Mouse (Mus musculus) urinary bladder, adult 18-20 months (tissue): Measurements from ENCODE around the gene Ypel1.
A peak's percentile ranks its signal among the peaks of the same experiment; 100 is the strongest.

ENCODE experiments used
- DNase-seq, 2 experiments: peaks; one replicate each; pipeline ENCODE4 v3.0.0; 2022; ENCODE audit warnings: low spot score in 2 of 2, mixed read lengths in 2 of 2

Gene Ypel1

DNA sequence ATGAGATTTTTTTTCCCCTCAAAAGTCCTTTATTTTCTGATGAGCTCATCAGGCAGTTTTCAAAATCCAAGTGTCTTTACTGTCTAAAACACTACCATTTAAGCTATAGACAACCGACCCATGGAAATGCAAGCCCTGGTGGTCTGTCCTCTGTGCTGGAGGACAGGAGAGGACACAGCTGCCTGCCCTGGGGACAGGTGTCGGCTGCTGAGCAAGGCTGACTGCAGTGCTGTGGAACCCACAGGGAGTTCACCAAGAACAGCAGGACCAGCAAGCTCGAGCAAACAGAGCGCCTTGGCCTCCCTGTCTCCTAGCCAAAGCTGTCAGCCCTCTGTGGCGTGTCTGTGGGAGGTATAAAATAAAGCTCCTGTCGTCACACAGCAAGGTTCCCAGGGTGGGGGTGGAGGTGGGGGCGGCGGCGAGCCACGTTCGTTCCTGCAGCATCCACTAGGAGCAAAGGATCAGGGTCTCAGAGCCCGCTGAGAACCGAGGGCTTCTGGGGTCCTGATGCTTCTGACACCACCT, 17.2 kb downstream of the Ypel1 start:
- DNase-seq = no peak

DNA sequence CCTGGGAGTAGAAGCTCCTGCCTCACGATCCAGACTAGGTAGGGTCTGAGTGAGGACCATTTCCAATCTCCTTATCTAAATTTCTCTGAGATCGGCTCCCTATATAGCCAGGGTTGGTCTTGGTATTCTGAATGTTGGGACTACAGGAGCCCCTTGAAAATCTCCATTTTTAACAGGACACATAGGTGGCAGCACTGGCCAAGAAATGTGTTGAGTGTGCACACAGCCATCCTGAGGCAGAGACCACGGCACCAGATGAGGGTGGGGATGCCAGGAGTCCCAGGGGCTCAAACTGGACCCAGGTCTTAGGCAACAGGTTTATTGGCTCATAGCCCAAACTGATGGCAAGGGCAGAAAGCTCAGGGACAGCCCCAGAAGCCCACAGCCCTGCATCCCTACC, 18.9 kb downstream of the Ypel1 start:
- no peak for DNase-seq

DNA sequence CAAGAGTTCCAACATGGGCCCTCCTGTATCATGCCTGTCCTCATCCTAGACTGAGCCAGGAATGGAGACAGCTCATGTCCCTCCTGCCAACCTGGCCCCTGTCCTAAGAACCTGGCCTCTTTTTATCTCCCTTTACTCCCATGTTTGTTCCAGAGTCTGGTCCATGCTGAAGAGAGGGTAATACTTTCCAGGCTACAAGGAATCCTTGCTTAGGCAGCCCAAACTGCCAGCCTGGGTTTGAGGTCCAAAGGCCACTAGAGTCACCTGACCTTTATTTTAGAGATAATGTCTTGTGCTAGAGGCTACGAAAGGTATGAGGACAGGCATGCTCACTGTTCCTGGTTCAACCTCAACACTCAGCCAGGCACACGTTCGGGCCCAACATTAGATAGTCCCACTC, 27.4 kb downstream of the Ypel1 start:
- no peak for DNase-seq

- DNase-seq = no peak
Observed at GRCm38 (mm10) chr16:17102630-17103220, 33.2 kb downstream of the Ypel1 start.

GRCm38 (mm10) chr16:17104600-17104999, 35.1 kb downstream of the Ypel1 start:
- DNase-seq = no peak

GRCm38 (mm10) chr16:17110771-17111743, 41.6 kb downstream of the Ypel1 start, which contains the start of gene Ppil2:
Gene Ppil2 (minus strand): TSS chr16:17111257.
- DNase-seq = peak; percentile 59 to 60

GRCm38 (mm10) chr16:17117309-17117799, 47.9 kb downstream of the Ypel1 start:
- no peak for DNase-seq

- no peak for DNase-seq
Observed at GRCm38 (mm10) chr16:17121569-17121968, 52.1 kb downstream of the Ypel1 start.

DNA sequence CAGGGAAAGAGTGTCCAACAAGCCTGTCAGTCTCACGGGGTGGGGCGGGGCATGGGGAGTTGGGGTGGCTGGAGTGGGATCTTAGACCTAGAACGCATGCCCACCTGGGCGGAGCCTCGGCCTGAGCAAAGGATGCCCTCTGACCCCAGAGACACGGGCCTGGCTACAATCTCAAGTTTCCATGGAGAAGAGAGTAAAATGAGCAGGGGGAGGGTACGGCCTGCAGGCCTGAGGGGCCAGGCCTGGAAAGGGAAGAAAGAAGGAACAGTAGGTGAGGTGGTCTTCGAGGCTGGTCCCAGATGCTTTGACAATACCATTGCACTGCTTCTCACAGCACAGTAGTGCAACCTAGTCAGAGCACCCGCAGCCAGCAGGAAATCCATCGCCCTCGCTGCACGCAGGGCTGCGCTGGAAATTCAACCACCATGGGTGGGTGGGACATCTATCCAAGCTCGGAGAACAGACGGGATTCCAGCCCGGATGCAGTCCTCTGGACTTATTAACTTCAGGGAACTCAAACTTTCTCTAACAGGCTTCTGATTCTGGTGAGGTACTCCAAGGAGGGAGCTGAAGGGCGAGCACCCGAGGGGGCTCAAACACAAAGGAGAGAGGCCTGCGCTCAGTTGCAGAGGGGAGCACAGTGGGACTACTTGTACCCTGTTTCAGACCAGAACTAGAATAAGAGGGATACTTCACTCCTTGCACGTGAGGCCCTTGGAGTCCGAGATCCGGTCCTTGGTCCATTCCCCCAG, 54.8 kb downstream of the Ypel1 start:
- no peak for DNase-seq

DNA sequence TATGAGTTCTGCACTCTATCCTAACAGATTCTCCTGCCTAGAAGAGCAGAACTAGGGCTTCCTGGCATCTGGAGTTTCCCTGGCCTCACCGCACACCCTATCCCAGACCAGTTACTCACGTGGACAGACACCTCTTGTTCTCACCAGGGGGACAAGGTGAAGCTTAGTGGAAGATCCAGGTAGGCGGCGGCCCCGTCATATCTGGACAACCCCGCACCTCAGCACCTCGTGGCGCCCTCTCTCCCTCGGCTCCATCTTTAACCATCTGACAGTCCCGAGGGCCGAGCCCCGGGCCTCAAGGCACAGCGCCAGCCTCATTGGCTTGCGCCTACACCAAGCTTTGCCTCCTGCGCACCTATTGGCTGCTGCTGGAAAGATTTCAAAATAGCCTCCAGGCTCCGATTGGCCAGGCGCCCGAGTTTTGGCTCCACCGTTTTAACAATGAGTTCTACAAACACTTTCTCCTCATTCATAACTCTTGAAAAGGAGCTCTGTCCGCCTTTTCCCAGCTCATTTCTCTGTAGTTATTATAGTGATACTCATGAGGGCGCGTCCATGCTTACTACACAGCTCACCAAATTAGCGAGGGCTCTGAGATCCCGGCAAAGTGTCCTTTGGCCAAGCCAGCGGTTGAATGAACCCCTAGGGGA, 55.5 kb downstream of the Ypel1 start, which contains the start of gene 2610318N02Rik:
Gene 2610318N02Rik, minus strand, starts transcription at position 297 of the 650 bp plus-strand sequence.
- peak; percentile 18 to 35 for DNase-seq

GRCm38 (mm10) chr16:17127292-17127691, 57.8 kb downstream of the Ypel1 start:
- DNase-seq = peak in 1 of 2 experiments; percentile 15

GRCm38 (mm10) chr16:17131191-17132088, 61.9 kb downstream of the Ypel1 start:
- DNase-seq = no peak

DNA sequence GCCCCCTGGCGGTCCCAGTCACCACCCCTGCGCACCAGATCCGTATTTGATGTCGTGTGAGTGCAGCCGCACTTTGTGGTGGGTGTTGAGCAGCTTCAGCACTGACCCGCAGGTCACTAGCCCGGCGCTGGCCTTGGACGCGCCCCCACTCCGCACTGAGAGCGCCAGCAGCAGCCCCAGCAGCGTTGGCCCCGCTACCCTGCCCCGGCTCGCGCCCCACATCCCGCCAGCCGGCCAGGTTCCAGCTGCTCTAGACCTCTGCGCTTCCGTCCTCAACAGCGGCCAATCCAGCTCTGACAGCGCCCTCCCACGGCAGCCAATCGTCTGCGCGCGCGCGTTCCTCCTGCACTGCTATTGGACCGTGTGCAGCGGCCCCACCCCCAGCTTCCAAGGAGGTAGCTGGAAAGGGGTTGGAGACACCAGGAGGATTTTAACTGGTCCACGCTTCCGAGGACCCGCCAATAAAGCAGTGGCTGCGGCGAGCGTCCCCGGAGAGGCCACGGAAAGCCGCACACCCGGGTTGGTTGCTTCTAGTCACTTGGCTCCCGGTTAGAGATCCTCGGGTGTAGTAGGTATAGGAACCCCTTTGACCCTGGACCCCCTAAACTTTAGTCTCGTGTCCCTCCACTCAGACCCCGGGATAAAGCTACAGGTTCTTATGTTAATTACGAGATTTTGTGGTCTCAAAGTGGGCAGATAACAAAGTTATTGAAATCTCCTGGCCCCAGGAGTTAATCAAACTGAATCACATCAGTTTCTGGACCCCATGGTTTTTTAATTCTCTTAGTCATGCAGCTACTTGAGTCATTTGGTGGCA, 62.8 kb downstream of the Ypel1 start, which contains the start of gene Sdf2l1:
Gene Sdf2l1, minus strand, starts transcription at position 295 of the 817 bp plus-strand sequence.
- peak; percentile 91 to 94 for DNase-seq

- no peak for DNase-seq
Observed at GRCm38 (mm10) chr16:17132906-17133200, 63.4 kb downstream of the Ypel1 start.
